Mouse (Mus musculus): ENCODE data around the gene Sun1. TPM values are rescaled to one million over a fixed set of nuclear protein-coding genes. Genes with fewer than 3 reads are reported as not detected.

The Sun1 gene
- polyA plus RNA-seq (2016; fragmentation: Nextera tagmentation; extraction: Ambion mirVana): 41.8 and 42.4 TPM in 2 replicates

DNA sequence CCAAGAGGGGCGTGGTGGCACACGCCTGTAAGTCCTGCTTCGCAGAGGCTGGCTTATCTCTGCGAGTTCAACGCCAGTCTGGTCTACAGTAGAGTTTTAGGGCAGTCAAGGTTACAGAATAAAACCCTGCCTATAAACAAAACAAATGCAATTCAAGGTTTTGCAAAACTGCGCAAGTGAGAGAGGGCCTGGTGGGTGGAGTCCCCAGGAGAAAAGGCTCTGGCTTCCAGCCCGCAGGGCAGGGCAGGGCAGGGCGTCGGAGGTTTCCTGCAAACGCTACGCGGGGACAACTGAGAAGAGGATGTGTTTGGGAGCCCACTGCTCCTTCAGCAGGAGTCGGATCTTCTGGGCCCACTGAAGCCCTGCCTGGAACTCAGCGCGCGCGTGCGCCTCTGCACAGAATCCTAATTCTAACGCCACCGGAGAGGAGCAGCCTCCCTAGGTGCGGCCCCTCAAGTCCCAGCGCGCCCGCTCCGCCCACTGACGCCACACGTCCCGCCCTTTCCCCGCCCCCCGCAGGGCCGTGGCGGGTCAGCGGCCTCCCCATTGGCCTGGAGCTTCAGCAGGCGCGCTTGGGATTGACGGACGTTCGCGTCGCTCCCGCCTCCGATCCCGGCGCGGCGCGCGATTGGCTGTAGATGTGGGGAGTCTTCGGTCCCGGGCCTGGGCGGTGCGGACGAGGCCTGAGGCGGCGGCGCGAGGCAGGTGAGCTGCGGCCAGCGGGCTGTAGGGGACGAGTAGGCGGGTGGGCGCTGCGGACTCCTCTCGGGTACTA is at the start of gene Sun1:
Sun1 (plus strand) TSS at position 643 of the 775 bp plus-strand sequence.
- Histone ChIP-seq H3K27me3 (replicated peaks) (no peaks in the 10 kb centered on the region), H3K9me3 (replicated peaks) (no peaks in the 10 kb centered on the region), H3K4me2 (peak within 1 kb of the TSS; percentile 90), H3K36me3 (no peaks in the 10 kb centered on the region), H3K4me1 (replicated peaks) (peaks cover 29% of the 10 kb centered on the region), H3K4me3 (peak within 1 kb of the TSS; percentile 70), H3K27ac (ENCODE audit: poor library complexity, severe bottlenecking) (peak within 1 kb of the TSS; percentile 87), H3K9ac (peak within 1 kb of the TSS; percentile 86)
- ATAC-seq (ENCODE audit: insufficient number of reproducible peaks, low FRiP score): peak; percentile 96
- under 1% methylated on average over 63 of the region's 64 CpGs for WGBS

DNA sequence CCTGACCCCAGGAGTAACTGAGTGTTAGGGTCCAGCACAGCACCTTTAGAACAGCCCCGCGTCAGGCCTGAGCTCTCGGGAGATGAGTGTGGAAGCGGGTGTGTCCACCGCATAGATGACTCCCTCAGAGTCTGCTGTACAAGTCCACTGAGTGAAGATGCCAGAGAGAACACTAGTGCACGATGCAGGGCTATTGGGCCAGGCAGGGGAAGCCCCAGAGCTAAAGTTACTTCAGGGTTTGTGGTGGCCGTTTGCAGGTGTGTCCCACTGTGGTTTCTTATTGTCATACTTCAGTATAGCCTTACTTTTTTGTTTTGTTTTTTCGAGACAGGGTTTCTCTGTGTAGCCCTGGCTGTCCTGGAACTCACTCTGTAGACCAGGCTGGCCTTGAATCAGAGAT is 39.5 kb upstream of the Sun1 start:
- 85% methylated on average over 8 of the region's 8 CpGs for WGBS
- no peak overlapping the region for H3K9ac ChIP-seq
- peaks cover 55% of the 10 kb centered on the region for H3K36me3 ChIP-seq
- H3K9me3 ChIP-seq (replicated peaks): no peaks in the 10 kb centered on the region
- H3K27me3 ChIP-seq (replicated peaks): no peaks in the 10 kb centered on the region
- H3K27ac ChIP-seq (ENCODE audit: poor library complexity, severe bottlenecking): no peak overlapping the region
- ATAC-seq (ENCODE audit: insufficient number of reproducible peaks, low FRiP score): no peak
- no peak overlapping the region for H3K4me3 ChIP-seq
- H3K4me1 ChIP-seq (replicated peaks): no peaks in the 10 kb centered on the region
- no peak overlapping the region for H3K4me2 ChIP-seq

DNA sequence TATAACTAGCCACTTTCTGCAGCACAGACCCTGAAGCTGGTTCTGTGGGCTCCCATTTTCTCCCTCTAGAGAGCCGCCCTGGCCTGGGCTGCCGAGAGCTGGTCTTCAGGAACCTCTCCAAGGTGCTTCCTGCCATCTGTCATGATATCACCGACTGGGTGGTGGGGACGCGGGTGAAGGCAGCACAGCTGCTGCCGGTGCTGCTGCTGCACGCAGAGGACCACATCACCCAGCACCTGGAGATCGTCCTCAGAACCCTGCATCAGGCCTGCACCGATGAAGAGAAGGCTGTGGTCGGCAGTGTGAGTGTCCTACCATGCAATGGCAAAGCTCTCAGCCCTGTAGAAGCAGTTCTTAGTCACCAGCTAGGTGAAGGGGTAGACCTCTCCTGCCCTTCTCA is 38.8 kb upstream of the Sun1 start:
- 81% methylated on average over 10 of the region's 10 CpGs for WGBS
- Histone ChIP-seq H3K9ac (no peak overlapping the region), H3K4me2 (no peak overlapping the region), H3K4me3 (no peak overlapping the region), H3K9me3 (replicated peaks) (no peaks in the 10 kb centered on the region), H3K36me3 (peaks cover 51% of the 10 kb centered on the region), H3K4me1 (replicated peaks) (peaks cover 2% of the 10 kb centered on the region), H3K27me3 (replicated peaks) (no peaks in the 10 kb centered on the region), H3K27ac (ENCODE audit: poor library complexity, severe bottlenecking) (no peak overlapping the region)
- ATAC-seq (ENCODE audit: insufficient number of reproducible peaks, low FRiP score): no peak

DNA sequence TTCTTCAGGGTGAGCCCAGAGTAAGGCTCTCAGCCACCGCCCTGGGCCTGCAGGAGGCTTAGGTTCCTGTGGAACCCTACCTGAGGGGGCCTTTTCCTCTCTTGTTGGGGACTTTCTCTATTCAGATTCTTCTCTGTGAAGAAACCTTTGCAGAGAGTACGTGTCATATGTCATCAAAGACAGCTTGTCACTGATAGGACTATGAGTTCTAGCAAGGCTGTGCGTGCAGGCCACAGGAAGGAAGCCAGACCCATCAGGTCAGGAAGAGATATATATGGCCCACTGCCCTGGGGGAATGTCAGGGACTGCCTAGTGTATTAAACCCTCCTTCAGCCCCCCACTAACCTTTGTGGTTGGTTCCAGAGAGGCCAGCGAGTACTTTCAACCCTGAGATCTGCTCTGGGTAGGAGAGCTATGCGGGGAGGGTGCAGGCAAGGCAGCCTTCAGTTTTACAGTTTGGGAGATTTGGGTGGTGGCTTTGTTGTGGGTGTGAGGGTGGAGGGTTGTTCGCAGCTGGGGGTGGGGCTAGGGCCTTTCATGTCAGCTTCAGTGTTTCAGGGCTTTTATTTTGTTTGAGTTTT is 33.6 kb upstream of the Sun1 start:
- Histone ChIP-seq H3K27me3 (replicated peaks) (no peaks in the 10 kb centered on the region), H3K4me2 (no peak overlapping the region), H3K9me3 (replicated peaks) (no peaks in the 10 kb centered on the region), H3K4me1 (replicated peaks) (peaks cover 8% of the 10 kb centered on the region), H3K4me3 (no peak overlapping the region), H3K36me3 (peaks cover 68% of the 10 kb centered on the region), H3K27ac (ENCODE audit: poor library complexity, severe bottlenecking) (no peak overlapping the region), H3K9ac (no peak overlapping the region)
- no peak for ATAC-seq (ENCODE audit: insufficient number of reproducible peaks, low FRiP score)
- WGBS: 56% methylated on average over 6 of the region's 6 CpGs

DNA sequence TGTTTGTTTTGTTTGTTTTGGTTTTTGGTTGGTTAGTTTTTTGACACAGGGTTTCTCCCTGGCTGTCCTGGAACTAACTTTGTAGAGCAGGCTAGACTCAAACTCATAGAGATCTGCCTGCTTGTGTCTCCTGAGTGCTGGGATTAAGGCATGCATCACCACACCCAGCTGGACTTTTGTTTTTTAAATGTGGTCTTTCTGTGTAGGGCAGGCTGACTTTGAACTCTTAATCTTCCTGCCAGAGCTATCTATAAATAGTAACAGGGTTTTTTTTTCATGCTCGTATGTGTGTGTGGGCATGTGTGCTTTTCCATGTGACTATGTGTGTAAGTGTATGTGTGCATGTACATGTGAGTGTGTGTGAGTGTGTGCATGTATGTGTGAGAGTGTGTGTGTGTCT is 32.9 kb upstream of the Sun1 start:
- H3K9ac ChIP-seq: no peak overlapping the region
- H3K4me1 ChIP-seq (replicated peaks): peaks cover 8% of the 10 kb centered on the region
- no peak overlapping the region for H3K4me3 ChIP-seq
- H3K9me3 ChIP-seq (replicated peaks): no peaks in the 10 kb centered on the region
- no peaks in the 10 kb centered on the region for H3K27me3 ChIP-seq (replicated peaks)
- WGBS: 29% methylated on average over 1 of the region's 1 CpGs
- no peak overlapping the region for H3K4me2 ChIP-seq
- peaks cover 66% of the 10 kb centered on the region for H3K36me3 ChIP-seq
- no peak for ATAC-seq (ENCODE audit: insufficient number of reproducible peaks, low FRiP score)
- H3K27ac ChIP-seq (ENCODE audit: poor library complexity, severe bottlenecking): no peak overlapping the region

DNA sequence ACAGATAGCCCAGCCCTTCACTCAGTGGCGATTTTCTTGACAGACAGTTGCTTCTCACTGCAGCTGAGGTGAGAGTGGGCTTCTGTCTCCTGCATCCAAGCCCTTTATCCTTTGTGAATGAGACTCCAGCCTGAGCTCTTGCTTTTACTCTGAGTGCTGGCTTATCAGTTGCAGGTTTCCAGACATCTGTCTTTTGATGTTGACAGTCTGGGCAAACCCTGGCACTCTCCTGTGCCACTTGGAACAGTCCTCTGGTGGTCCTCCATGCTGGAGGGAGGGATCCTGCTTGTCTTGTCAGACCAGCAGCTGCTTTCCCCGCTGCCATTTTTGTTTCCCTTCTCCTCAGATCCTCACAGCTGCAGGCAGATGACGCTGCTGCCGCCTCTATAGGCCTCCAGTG is 28.5 kb upstream of the Sun1 start:
- H3K4me1 ChIP-seq (replicated peaks): peaks cover 15% of the 10 kb centered on the region
- H3K36me3 ChIP-seq: peaks cover 72% of the 10 kb centered on the region
- ATAC-seq (ENCODE audit: insufficient number of reproducible peaks, low FRiP score): no peak
- no peak overlapping the region for H3K9ac ChIP-seq
- no peaks in the 10 kb centered on the region for H3K9me3 ChIP-seq (replicated peaks)
- no peak overlapping the region for H3K4me3 ChIP-seq
- H3K27me3 ChIP-seq (replicated peaks): no peaks in the 10 kb centered on the region
- 92% methylated on average over 4 of the region's 4 CpGs for WGBS
- H3K4me2 ChIP-seq: no peak overlapping the region
- H3K27ac ChIP-seq (ENCODE audit: poor library complexity, severe bottlenecking): no peak overlapping the region

DNA sequence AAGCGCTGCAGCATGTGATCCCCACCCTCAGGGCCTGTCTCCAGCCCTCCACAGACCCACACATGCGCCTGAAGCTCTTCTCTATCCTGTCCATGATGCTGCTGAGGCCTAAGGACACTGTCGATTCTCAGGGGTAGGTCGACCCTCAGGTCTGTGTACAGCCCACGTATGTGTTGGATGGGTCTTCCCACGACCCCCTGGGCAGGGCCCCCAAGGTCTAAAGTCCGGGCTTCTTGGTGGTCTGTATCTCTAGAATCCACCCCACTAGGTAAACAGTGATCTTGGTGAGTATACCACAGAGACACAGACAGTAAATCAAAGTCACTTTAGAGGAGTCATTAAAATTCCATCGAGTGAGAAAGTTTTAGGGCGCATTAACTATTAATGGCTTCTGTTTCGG is 26.3 kb upstream of the Sun1 start:
- 70% methylated on average over 10 of the region's 10 CpGs for WGBS

DNA sequence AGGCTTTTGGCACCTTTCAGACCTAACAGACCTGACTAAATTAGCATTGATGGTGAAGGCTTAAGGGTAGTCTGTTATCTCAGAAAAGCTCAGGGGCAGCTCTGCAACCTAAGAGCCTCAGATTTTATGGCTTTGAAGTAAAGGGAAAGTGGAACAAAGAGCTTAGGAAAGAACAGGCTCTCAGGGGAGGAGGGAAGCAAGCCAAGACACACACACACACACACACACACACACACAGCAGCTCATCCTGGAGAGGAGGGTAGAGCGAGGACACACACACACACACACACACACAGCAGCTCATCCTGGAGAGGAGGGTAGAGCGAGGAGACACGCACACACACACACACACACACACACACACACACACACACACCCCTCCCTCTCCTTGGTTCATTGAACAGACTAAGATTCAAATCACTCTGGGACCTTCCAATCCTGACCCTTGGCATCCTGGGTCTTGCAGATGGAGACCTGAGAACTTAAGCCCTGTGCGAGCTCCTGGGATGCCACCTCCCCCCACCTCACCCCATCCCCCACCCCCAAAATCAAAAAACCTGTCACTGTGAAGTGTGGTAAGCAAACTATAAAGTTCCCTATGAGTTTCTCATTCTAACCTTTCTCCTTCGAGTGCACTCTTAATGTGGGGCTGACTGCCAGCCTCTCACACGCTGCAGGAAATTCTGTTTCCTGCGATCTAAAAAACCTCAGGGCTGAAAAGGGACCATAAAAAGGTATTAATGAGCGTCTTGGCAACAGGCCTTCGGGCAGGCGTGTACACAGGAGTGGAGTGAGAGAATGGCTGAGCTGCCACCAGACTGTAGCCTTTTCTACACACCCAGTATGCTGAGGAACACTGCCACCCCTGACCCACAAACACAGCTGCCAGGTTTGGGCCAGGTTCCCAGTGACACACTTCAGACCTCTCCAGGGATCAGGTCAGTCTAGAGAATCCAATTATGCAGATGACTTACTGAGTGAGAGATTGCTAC is 25.6 kb upstream of the Sun1 start:
- peak; percentile 72; the same call in 1 of the 2 replicates for ATAC-seq (ENCODE audit: insufficient number of reproducible peaks, low FRiP score)
- Histone ChIP-seq H3K27me3 (replicated peaks) (no peaks in the 10 kb centered on the region), H3K9ac (no peak overlapping the region), H3K36me3 (peaks cover 69% of the 10 kb centered on the region), H3K4me3 (no peak overlapping the region), H3K4me2 (no peak overlapping the region), H3K27ac (ENCODE audit: poor library complexity, severe bottlenecking) (peak overlapping the region; percentile 55), H3K9me3 (replicated peaks) (no peaks in the 10 kb centered on the region), H3K4me1 (replicated peaks) (peaks cover 12% of the 10 kb centered on the region; the same call in 1 of the 2 replicates)
- WGBS: 66% methylated on average over 10 of the region's 10 CpGs

More for the DNA sequence above, 26.3 kb upstream of the Sun1 start:
- Histone ChIP-seq H3K4me3 (no peak overlapping the region), H3K4me1 (replicated peaks) (peaks cover 12% of the 10 kb centered on the region; the same call in 1 of the 2 replicates), H3K27ac (ENCODE audit: poor library complexity, severe bottlenecking) (peak overlapping the region; percentile 55; the same call in 1 of the 2 replicates), H3K9ac (0 out of 2 replicates have a peak overlapping the region, but pooled peaks have one; percentile 9), H3K4me2 (no peak overlapping the region), H3K27me3 (replicated peaks) (no peaks in the 10 kb centered on the region), H3K9me3 (replicated peaks) (no peaks in the 10 kb centered on the region), H3K36me3 (peaks cover 67% of the 10 kb centered on the region)
- no peak for ATAC-seq (ENCODE audit: insufficient number of reproducible peaks, low FRiP score)

DNA sequence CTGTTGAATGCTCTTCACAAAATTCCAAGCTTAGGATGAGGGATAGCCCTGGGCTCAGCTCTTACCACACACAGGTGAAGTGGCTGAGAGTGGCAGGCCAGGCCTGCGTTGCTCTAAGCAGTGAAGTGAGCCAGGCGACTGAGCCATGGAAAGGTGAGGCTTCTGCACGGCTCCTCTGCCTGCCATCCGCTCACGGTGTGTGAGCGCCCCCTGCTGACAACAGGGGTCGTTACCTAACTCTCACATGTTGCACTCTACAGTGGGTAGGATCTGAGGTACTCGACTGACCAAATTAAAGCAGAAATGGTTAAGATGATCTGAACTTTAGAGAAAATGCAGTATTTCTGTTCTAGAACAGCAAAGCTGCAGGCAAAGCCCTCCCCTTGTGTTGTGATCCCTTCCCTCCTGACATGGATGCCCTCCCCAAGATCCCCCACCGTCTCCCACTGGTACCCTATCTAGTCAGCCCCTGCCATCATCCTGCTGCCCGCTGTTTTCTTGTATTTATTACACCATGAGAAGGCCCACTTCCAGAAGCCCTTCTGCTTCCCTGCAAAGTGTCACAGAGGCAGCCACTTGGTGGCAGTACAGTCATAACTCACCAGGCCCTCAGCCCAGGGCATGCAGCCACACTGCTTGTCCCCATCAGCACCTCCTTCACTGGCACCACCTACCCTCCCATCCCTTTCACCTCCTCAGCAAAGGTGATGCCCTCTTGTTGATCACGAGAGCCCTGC is 21.4 kb upstream of the Sun1 start:
- no peak overlapping the region for H3K4me2 ChIP-seq
- H3K9me3 ChIP-seq (replicated peaks): no peaks in the 10 kb centered on the region
- peak; percentile 71; the same call in 1 of the 2 replicates for ATAC-seq (ENCODE audit: insufficient number of reproducible peaks, low FRiP score)
- H3K27ac ChIP-seq (ENCODE audit: poor library complexity, severe bottlenecking): no peak overlapping the region
- H3K4me1 ChIP-seq (replicated peaks): peaks cover 9% of the 10 kb centered on the region; the same call in 1 of the 2 replicates
- 24% methylated on average over 11 of the region's 11 CpGs for WGBS
- no peak overlapping the region for H3K4me3 ChIP-seq
- no peaks in the 10 kb centered on the region for H3K27me3 ChIP-seq (replicated peaks)
- peaks cover 78% of the 10 kb centered on the region for H3K36me3 ChIP-seq
- no peak overlapping the region for H3K9ac ChIP-seq

DNA sequence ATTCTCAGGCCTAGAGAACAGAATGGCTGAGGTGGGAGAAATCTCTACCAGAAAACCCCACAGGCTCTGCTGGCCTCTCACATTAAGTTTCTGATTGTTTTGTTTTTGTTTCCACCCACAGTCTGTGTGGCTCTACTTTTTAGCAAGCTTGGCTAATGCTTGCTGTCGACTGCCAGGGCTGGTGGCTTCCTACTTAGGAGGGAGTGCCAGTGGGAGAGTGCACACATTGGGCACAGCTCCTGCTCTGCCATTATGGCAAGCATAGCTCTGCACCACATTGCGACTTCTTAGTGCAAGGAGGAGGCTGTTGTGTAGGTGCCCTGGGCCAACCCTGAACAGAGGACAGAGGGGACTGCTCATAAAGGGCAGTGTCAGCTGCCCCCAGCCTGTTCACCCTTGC is 17.3 kb upstream of the Sun1 start:
- 77% methylated on average over 2 of the region's 2 CpGs for WGBS

More for the DNA sequence above, 17.3 kb upstream of the Sun1 start:
- Histone ChIP-seq H3K4me1 (replicated peaks) (no peaks in the 10 kb centered on the region), H3K27ac (ENCODE audit: poor library complexity, severe bottlenecking) (no peak overlapping the region), H3K4me2 (no peak overlapping the region), H3K36me3 (peaks cover 82% of the 10 kb centered on the region), H3K9ac (no peak overlapping the region), H3K9me3 (replicated peaks) (no peaks in the 10 kb centered on the region), H3K27me3 (replicated peaks) (no peaks in the 10 kb centered on the region), H3K4me3 (no peak overlapping the region)
- ATAC-seq (ENCODE audit: insufficient number of reproducible peaks, low FRiP score): no peak
